Mouse (Mus musculus) hematopoietic stem cell, adult 5-6 weeks (primary cell): Measurements from ENCODE around the gene Zfp991. TPM values are rescaled to one million over a fixed set of nuclear protein-coding genes. Genes with fewer than 3 reads are reported as not detected.
"Not testable (repeated sequence)": the region's sequence is repeated elsewhere in the genome, so short reads cannot be mapped to it uniquely, and the experiment has no call there.

Source experiments
- ATAC-seq, 2 experiments: fragments of 125-278 bp in 1 of 2; replicated peaks in 1 of 2; 2 replicates each; pipeline ENCODE4 v1.8.0; 2016 to 2017; ENCODE audit warnings: inconsistent platforms in 2 of 2, mild to moderate bottlenecking in 2 of 2, moderate number of reproducible peaks in 2 of 2, low read depth in 1 of 2, moderate TSS enrichment in 1 of 2; ENCODE audit not compliant: low FRiP score in 2 of 2, poor library complexity in 2 of 2, severe bottlenecking in 2 of 2, insufficient read depth in 1 of 2, low TSS enrichment in 1 of 2
- total RNA-seq: library from RNA; stranded (forward); fragments of 172-1452, 232-1000 nt; gene quantifications from 2 replicates; pipeline ENCODE4 v1.2.3, GENCODE M21; 2017

The Zfp991 gene
- 44.5 and 56.2 TPM in 2 replicates for total RNA-seq

DNA sequence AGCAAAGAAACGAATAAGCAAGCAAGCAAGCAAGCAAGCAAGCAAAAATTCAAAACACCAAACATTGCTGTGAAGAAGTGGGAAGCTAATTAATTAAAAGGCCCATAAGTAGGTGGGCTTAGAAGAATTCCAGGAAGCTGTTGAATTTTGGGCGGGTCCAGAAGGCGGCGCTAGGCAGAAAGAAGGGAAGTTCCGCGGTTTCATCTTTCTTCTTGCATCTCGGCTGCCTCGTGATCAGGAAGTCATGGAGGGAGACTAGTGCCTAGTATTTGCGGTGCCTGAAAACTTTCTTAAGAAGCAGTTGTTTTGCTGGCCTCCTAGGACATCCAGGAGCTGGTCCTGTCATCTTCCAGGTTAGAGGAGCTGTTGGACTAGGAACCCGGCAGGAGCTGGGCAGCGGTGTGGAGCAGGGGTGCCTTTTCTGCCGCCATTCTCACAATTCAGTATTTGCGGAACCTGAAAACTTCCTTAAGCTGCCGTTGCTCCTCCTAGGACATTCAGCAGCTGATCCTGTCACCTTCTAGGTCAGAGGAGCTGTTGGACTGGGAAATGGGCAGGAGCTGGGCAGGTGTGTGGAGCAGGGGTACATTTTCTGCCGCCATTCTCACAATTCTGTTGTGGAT is at the start of gene Zfp991:
Zfp991 (plus strand) TSS at position 202 of the 623 bp plus-strand sequence.
- ATAC-seq = peak; percentile 98 to 99

DNA sequence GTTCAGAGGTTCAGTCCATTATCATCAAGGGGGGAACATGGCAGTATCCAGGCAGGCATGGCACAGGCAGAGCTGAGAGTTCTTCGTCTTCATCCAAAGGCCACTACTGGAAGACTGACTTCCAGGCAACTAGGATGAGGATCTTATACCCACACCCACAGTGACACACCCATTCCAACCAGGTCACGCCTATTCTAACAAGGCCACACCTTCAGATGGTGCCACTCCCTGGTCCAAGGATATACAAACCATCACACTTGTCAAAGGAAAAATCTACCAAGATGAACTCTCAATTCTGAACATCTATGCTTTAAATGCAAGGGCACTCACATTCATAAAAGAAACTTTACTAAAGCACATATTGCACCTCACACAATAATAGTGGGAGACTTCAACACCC is 36.2 kb upstream of the Zfp991 start:
- not testable (repeated sequence) for ATAC-seq

- peak; percentile 49 to 51; a peak in 2 of 4 replicates for ATAC-seq
Measured at GRCm38 (mm10) chr4:147101666-147102626, 29.9 kb upstream of the Zfp991 start.

DNA sequence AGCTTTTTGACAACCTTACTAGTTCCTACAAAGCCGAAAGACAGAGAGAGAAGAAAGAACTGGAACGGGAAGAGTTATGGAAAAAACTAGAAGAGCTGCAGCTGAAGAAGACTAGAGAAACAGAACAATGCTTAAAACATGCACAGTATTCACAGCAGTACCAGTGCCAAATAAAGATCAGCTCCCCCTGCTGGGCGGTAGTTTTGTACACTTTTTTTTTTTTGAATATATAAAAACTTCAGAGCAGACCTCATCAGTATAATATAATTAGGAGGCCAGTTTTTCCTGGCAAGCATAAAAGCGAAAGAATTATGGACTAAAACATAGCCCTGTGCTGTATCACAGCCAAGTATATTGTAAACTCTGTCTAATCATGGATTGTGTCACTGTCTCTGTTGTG is 28.0 kb upstream of the Zfp991 start:
- ATAC-seq = peak in 1 of 2 experiments; percentile 53; a peak in 1 of 4 replicates

GRCm38 (mm10) chr4:147117839-147118238 is 14.0 kb upstream of the Zfp991 start:
- not testable (repeated sequence) for ATAC-seq

- ATAC-seq = not testable (repeated sequence)
Measured at GRCm38 (mm10) chr4:147122286-147122685, 9.6 kb upstream of the Zfp991 start.

- not testable (repeated sequence) for ATAC-seq
Measured at GRCm38 (mm10) chr4:147123797-147124196, 8.0 kb upstream of the Zfp991 start.

DNA sequence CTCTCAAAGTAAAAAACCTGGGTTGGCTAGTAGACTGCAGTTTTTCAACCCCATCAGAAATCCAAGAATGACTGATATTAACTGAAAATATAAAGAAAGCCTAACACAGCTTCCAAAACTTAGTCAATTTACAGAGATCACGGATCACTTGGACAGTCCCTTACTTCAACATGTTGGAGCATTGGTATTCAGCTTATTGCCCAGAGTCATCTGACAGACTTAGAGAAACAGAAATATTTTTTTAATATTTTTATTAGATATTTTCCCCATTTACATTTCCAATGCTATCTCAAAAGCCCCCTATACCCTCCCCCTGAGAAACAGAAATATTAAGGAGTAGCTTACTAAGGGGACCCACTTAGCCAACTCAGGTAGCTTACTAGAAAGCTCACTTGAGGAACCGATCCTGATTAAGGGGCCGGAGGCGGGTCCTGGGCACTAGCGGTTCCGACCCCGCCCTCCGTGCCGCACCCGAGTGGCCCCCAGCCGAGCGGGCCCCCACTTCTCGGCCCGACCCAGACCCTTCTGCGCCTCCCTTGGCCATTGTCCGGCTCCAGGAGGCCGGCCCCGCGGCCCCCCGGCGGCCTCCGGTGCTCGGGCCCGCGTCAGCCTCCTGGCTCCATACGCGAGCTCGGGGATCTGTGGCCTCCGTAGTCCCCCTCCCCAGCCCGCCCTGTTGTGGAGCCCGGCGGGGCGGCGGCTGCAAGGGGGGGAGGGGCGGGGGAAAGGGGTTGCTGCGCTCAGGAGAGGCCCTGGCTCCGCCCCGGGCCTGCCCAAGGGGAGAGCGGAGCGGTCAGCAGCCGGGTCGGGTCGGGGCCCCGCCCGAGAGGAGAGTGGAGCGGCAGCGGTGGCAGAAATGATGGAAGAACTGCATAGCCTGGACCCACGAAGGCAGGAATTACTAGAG is 7.2 kb upstream of the Zfp991 start:
- ATAC-seq = peak; percentile 80 to 87

DNA sequence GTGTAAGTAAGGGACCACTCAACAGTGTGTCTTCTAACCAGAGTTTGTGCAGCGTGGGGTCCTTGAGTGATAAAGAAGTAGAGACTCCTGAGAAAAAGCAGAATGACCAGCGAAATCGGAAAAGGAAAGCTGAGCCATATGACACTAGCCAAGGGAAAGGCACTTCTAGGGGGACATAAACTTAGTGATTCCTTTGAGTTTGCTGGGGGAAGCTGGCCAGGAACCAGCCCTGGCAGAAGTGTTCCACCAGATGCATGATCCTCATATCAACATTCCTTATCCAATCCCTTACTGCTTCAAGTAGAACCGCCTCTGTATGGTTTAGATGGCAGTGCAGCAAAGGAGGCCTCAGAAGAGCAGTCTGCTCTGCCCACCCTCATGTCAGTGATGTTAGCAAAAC is 6.5 kb upstream of the Zfp991 start:
- not testable (repeated sequence) for ATAC-seq

DNA sequence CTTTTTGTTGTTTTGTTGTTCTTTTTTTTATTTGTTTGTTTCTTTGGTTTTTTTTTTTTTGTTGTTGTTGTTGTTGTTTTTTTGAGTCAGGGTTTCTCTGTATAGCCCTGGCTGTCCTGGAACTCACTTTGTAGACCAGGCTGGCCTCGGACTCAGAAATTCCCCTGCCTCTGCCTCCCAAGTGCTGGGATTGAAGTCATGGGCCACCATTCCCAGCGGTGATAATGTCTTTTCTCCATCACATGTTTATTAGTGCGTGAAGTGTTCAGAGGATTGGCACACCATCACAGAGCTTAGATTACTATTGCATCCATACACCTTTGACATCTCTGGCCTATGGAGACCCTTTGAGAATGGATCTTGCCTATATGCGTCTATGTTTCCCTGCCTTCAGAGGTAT is 6.0 kb upstream of the Zfp991 start:
- ATAC-seq = not testable (repeated sequence)

DNA sequence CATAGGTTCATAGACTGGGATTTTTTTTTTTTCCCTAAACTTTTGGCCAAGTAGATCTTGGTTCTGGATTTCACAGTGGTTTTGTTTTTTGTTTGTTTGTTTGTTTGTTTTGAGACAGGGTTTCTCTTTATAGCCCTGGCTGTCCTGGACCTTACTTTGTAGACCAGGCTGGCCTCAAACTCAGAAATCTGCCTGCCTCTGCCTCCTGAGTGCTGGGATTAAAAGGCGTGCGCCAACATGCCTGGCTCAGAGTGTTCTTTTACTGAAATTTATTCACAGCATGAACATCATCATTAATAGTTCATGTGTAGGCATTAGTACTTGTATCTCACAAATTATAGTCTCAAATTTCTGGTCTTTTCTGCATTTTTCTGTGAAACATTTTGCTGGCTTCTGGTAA is 5.4 kb upstream of the Zfp991 start:
- not testable (repeated sequence) for ATAC-seq

DNA sequence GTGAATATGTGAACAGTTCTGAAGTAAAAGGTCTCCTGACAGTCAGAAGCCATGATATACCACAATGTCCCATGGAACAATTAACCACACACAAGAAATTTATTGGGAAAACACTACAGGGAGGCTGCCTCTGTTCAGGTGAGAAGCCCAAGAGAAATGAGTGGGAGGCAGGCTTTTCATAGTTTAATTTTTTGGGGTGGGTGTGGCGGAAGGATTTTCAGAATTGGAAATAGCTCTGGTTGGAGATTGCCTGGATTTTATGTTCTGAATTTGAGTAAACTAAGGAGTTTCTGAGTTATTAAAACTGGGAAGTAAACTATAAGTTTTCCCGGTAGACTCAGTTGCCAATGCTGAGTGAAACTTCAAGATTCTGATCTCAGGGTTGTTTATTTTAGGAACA is 4.7 kb upstream of the Zfp991 start:
- ATAC-seq = not testable (repeated sequence)

GRCm38 (mm10) chr4:147128152-147128551 is 3.7 kb upstream of the Zfp991 start:
- ATAC-seq = not testable (repeated sequence)

- ATAC-seq = not testable (repeated sequence)
Measured at GRCm38 (mm10) chr4:147133596-147133995, 1.8 kb downstream of the Zfp991 start.

- not testable (repeated sequence) for ATAC-seq
Measured at GRCm38 (mm10) chr4:147141757-147142156, 9.9 kb downstream of the Zfp991 start.

DNA sequence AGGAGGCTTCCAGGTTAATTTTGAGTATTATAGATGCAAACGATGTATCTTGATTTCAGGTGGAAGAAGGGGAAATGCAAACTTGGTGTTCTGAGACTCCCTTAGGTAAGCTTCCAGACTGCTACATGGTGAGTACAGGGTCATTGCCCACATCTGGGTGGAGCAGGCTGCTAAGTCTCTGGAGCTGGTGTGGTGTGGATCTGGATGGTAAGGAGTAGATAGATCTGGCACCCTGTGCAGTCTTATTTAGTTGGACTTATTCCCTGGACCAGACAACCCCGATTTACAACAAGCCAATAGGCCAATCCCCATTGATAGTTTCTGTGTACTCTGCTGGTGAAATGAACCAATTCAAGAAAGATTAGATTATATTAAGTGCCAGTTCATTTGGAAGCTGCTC is 33.4 kb downstream of the Zfp991 start:
- not testable (repeated sequence) for ATAC-seq

DNA sequence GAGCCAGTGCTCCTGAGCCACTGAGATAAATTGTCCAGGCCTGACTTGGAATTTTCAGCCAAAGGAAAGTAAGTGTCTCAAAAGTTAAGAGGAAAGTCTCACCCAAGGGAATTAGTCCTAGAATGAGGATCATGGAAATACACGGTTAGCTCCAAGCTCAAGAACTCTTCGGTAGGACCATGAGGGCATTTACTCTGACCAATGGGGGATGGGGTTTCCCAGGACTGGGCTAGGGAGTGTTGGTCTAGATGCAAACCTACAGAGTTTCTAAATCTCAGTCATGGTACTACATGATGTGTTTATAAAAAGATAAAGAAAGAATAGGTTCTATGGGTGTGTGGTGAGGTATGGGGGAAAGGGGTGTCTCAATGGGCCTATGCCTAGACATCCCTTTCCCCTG is 38.7 kb downstream of the Zfp991 start:
- ATAC-seq = not testable (repeated sequence)
